Mouse (Mus musculus): ENCODE data around the gene Pex16. TPM values are rescaled to one million over a fixed set of nuclear protein-coding genes. Genes with fewer than 3 reads are reported as not detected.

Gene Pex16
- polyA plus RNA-seq, 1 experiment from 2014 or later: 20.4 TPM

DNA sequence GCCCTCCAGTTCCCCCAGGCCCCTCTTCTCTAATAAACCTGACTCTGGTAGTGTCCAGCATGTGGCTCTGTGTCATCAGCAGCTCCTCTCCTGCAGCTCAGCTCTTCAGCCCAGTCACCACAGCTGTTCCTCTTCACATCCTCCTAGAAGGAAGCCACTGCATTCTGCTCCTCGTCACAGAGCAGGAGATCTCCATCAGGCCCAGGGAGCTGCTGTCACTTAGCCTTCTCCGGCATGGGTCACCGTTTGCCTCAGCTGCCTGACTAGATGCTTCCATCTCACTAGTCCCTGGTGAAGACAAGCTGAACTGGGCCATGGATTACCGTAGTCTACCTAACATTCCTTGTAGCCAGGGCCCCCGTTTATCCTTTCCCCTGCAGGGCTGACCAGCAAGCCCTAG lies 6.7 kb downstream of the Pex16 start:
- Histone ChIP-seq H3K4me3 (no peak overlapping the region), H3K4me2 (no peak overlapping the region), H3K9ac (no peak overlapping the region), H3K36me3 (peaks cover 92% of the 10 kb centered on the region), H3K4me1 (peaks cover 4% of the 10 kb centered on the region), H3K27me3 (no peaks in the 10 kb centered on the region), H3K9me3 (no peaks in the 10 kb centered on the region), H3K27ac (no peak overlapping the region)
- 89% methylated on average over 5 of the region's 5 CpGs for WGBS
- no peak for ATAC-seq (ENCODE audit: insufficient number of reproducible peaks, insufficient read depth, low FRiP score, low TSS enrichment, low read depth)

DNA sequence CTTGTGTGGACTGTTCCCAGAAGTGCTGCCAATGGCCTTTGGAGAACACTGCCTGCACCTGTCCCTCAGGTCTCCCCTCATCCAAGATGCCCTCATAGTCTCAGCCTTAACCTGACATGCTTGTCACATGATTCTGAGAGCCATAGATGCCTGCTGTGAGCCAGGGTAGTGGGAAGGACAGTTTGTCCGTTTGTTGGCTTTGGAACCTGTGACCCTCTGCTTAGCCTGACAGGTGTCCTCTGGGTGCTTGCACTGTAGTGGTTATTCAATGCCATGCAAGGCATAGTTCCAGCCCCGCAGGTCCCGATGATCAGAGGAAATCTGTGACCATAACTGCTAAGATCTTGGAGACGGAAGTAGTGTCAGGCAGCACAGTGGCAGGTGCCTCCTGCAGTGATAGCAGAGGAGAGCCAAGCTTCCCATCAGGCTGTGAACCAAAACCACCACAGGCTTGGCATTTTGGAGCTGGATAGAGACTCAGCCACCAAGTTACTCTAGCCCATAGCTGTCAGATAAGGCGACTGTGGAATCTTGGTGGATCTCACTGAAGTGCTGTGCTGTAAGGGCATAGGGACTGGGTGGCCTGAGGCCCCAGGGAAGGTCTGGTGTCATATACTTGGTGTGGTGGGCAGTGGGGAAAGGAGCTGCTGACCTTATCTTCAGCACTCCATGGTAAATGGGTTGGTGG lies 7.6 kb downstream of the Pex16 start, which contains the start of gene 1700029I15Rik:
Gene 1700029I15Rik (plus strand): TSS at position 638 of the 688 bp plus-strand sequence.
- Histone ChIP-seq H3K27ac (no peak within 1 kb of the TSS), H3K4me1 (no peaks in the 10 kb centered on the region), H3K27me3 (no peaks in the 10 kb centered on the region), H3K4me2 (no peak within 1 kb of the TSS), H3K9ac (no peak within 1 kb of the TSS), H3K36me3 (peaks cover 100% of the 10 kb centered on the region), H3K9me3 (no peaks in the 10 kb centered on the region), H3K4me3 (no peak within 1 kb of the TSS)
- 84% methylated on average over 5 of the region's 5 CpGs for WGBS
- no peak for ATAC-seq (ENCODE audit: insufficient number of reproducible peaks, insufficient read depth, low FRiP score, low TSS enrichment, low read depth)

DNA sequence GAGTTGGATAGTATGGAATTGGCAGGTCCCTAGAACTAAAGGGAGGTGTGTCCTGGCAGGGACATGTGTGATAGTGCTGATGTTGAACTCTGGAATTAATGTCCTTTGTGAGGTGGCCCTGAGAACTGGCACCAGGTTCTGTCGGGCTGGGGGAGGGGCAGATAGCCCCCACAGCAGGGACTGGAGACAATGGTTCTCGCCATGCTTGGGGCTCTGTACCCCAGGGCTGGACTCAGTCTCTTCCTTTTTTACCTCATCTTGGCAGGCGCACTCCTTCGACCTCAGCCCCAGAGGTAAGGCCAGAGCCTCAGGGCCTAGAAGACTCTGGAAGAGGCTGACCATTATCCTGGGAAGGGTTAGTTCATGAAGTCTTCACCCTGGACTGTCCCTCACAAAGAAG lies 8.3 kb downstream of the Pex16 start:
- H3K27ac ChIP-seq: no peak overlapping the region
- WGBS: 90% methylated on average over 4 of the region's 4 CpGs
- no peak overlapping the region for H3K4me3 ChIP-seq
- H3K9me3 ChIP-seq: no peaks in the 10 kb centered on the region
- peaks cover 4% of the 10 kb centered on the region for H3K4me1 ChIP-seq
- H3K36me3 ChIP-seq: peaks cover 95% of the 10 kb centered on the region
- H3K9ac ChIP-seq: no peak overlapping the region
- no peaks in the 10 kb centered on the region for H3K27me3 ChIP-seq
- H3K4me2 ChIP-seq: no peak overlapping the region
- ATAC-seq (ENCODE audit: insufficient number of reproducible peaks, insufficient read depth, low FRiP score, low TSS enrichment, low read depth): no peak

DNA sequence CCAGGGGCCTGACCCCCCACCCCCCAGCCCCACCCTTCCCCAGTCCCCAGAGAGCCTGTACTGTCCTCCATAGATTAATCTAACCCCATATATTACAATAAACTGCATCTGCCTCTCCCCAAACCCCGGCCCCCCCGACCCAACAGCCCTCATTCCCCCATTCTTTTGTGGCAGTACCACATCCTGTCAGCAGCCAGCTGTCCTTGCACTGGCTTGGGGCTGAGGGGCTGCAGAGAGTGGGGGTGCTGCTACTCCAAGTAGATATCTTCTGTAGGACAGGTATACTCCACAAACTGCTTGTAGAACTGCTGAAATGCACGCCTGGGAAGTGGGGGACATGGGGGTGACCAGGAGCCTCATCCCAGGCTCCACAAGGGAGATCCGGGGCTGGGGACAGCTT lies 9.6 kb downstream of the Pex16 start:
- 70% methylated on average over 4 of the region's 4 CpGs for WGBS

GRCm38 (mm10) chr2:92385113-92386051 lies 10.9 kb downstream of the Pex16 start:
- H3K27ac ChIP-seq: no peak overlapping the region
- H3K36me3 ChIP-seq: peaks cover 69% of the 10 kb centered on the region
- no peak for ATAC-seq (ENCODE audit: insufficient number of reproducible peaks, insufficient read depth, low FRiP score, low TSS enrichment, low read depth)
- no peaks in the 10 kb centered on the region for H3K27me3 ChIP-seq
- peaks cover 25% of the 10 kb centered on the region for H3K4me1 ChIP-seq
- no peak overlapping the region for H3K9ac ChIP-seq
- no peaks in the 10 kb centered on the region for H3K9me3 ChIP-seq
- WGBS: 80% methylated on average over 22 of the region's 22 CpGs
- no peak overlapping the region for H3K4me2 ChIP-seq
- H3K4me3 ChIP-seq: no peak overlapping the region

More for the DNA sequence above, 9.6 kb downstream of the Pex16 start:
- Histone ChIP-seq H3K4me2 (no peak overlapping the region), H3K9ac (no peak overlapping the region), H3K27ac (no peak overlapping the region), H3K4me3 (no peak overlapping the region), H3K36me3 (peaks cover 82% of the 10 kb centered on the region), H3K4me1 (peaks cover 15% of the 10 kb centered on the region), H3K9me3 (no peaks in the 10 kb centered on the region), H3K27me3 (no peaks in the 10 kb centered on the region)
- no peak for ATAC-seq (ENCODE audit: insufficient number of reproducible peaks, insufficient read depth, low FRiP score, low TSS enrichment, low read depth)

- Histone ChIP-seq H3K4me3 (no peak overlapping the region), H3K27me3 (no peaks in the 10 kb centered on the region), H3K9ac (no peak overlapping the region), H3K9me3 (no peaks in the 10 kb centered on the region), H3K4me1 (peaks cover 38% of the 10 kb centered on the region), H3K36me3 (peaks cover 53% of the 10 kb centered on the region), H3K4me2 (no peak overlapping the region), H3K27ac (no peak overlapping the region)
- no peak for ATAC-seq (ENCODE audit: insufficient number of reproducible peaks, insufficient read depth, low FRiP score, low TSS enrichment, low read depth)
- 88% methylated on average over 30 of the region's 30 CpGs for WGBS
Measured at GRCm38 (mm10) chr2:92386821-92387570, 12.5 kb downstream of the Pex16 start.

- no peaks in the 10 kb centered on the region for H3K9me3 ChIP-seq
- H3K36me3 ChIP-seq: peaks cover 46% of the 10 kb centered on the region
- no peaks in the 10 kb centered on the region for H3K27me3 ChIP-seq
- no peak for ATAC-seq (ENCODE audit: insufficient number of reproducible peaks, insufficient read depth, low FRiP score, low TSS enrichment, low read depth)
- H3K27ac ChIP-seq: no peak overlapping the region
- 78% methylated on average over 4 of the region's 4 CpGs for WGBS
- peak overlapping the region; percentile 89 for H3K4me2 ChIP-seq
- peak overlapping the region; percentile 80 for H3K9ac ChIP-seq
- no peak overlapping the region; the same call in 1 of the 2 replicates for H3K4me3 ChIP-seq
- H3K4me1 ChIP-seq: peaks cover 45% of the 10 kb centered on the region
Measured at GRCm38 (mm10) chr2:92387646-92388045, 13.2 kb downstream of the Pex16 start.

DNA sequence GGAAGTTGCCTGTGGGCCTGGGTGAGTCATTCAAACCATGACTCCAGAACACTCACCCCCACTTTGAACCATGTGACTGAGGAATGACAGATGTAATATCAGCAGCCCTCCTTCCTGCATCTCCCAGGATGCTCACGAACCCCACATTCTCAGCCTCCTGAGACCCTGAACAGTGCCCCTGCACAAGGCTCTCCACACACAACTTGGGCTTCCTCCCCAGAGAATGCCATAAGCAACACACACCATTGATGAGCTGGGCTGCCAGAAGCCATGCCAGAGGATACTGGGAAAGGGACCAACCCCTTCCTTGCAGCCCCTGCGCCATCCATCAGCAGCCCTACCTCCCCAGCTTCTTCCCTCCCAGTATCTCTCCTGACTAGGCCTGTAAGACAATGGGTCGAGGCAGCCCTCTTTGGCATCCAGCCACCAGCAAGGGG lies 13.6 kb downstream of the Pex16 start:
- Histone ChIP-seq H3K4me1 (peaks cover 49% of the 10 kb centered on the region), H3K9me3 (no peaks in the 10 kb centered on the region), H3K27ac (0 out of 2 replicates have a peak overlapping the region, but pooled peaks have one; percentile 22), H3K27me3 (no peaks in the 10 kb centered on the region), H3K36me3 (peaks cover 42% of the 10 kb centered on the region), H3K4me2 (peak overlapping the region; percentile 89), H3K4me3 (peak overlapping the region; percentile 75), H3K9ac (peak overlapping the region; percentile 80)
- ATAC-seq (ENCODE audit: insufficient number of reproducible peaks, insufficient read depth, low FRiP score, low TSS enrichment, low read depth): no peak
- WGBS: 54% methylated on average over 3 of the region's 3 CpGs

DNA sequence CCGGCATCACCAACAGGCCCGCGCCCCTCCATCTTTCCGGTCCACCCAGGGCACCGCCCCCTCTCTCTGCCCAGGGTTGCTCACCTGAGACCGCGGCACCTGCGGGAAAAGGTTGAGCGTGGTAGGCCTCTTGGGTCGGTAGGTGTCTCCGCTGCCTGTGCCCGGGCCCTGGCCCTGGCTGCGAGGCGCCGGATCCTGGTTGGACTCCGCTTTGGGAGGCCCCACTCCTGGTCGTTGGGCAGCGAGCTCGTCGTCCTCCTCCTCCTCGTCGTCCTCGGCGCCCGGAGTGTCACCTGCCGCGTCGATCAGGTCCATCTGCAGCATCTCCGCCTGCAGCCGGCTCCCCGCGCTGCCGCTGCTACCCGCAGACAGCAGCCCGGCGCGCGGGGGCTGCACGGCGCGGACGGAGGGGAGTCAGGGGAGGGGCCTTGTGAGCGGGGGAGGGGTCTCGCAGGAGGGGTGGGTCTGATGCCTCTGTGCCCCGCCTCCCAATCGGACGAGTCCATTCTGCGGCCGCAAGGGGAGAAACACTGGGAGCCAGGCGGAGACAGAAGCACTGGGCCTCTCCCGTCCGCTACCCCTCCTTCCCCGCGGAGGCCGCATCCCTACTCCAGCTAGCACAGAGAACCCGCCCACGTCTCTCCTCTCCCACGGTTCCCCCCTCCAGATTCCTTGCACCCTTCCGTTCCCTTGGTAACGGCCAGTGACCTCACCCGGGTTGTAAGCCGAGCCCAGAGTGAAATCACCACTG lies 14.6 kb downstream of the Pex16 start:
- under 1% methylated on average over 55 of the region's 62 CpGs for WGBS
- peaks cover 49% of the 10 kb centered on the region for H3K4me1 ChIP-seq

DNA sequence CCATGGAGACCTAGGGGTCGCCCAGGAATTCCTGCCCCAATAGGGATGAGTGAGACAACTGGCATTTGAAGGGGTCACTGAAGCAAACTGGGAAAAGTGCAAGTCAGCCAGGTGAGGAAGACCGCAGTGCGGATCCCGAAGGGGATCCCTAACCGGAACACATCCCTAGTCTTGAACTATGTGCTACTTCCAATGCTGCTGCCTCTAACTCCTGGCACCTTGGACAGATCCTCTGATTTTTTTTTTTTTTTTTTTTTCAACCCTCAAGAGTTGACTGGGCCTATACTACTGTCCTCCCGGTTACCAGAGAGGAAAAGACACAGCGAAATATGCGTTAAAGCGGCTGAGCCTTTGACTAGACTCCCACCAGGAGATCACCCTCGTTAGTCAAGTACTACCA lies 15.2 kb downstream of the Pex16 start:
- Histone ChIP-seq H3K4me1 (peaks cover 49% of the 10 kb centered on the region), H3K27ac (peak overlapping the region; percentile 89), H3K4me3 (peak overlapping the region; percentile 75), H3K27me3 (no peaks in the 10 kb centered on the region), H3K36me3 (peaks cover 26% of the 10 kb centered on the region), H3K9me3 (no peaks in the 10 kb centered on the region), H3K9ac (peak overlapping the region; percentile 80), H3K4me2 (peak overlapping the region; percentile 89)
- peak; percentile 6; the same call in 1 of the 2 replicates for ATAC-seq (ENCODE audit: insufficient number of reproducible peaks, insufficient read depth, low FRiP score, low TSS enrichment, low read depth)
- 5% methylated on average over 10 of the region's 10 CpGs for WGBS

More for the DNA sequence above, 14.6 kb downstream of the Pex16 start:
- peak overlapping the region; percentile 89 for H3K4me2 ChIP-seq
- H3K27me3 ChIP-seq: no peaks in the 10 kb centered on the region
- peak overlapping the region; percentile 80 for H3K9ac ChIP-seq
- H3K9me3 ChIP-seq: no peaks in the 10 kb centered on the region
- peaks cover 32% of the 10 kb centered on the region for H3K36me3 ChIP-seq
- peak; percentile 84 for ATAC-seq (ENCODE audit: insufficient number of reproducible peaks, insufficient read depth, low FRiP score, low TSS enrichment, low read depth)
- H3K27ac ChIP-seq: peak overlapping the region; percentile 89
- peak overlapping the region; percentile 75 for H3K4me3 ChIP-seq

All from embryonic facial prominence, embryonic 13.5 days (tissue).